Mouse (Mus musculus) layer of hippocampus, postnatal 14 days (tissue): ENCODE data around the gene Wscd1. TPM values are rescaled to one million over a fixed set of nuclear protein-coding genes. Genes with fewer than 3 reads are reported as not detected.

ENCODE experiments used
- DNase-seq, 2 experiments: peaks; one replicate each; pipeline ENCODE4 v3.0.0; 2021 to 2022; ENCODE audit warnings: low spot score in 2 of 2, mixed read lengths in 1 of 2
- total RNA-seq, 2 experiments: library from RNA; stranded (reverse); gene quantifications; 2 replicates each; pipeline ENCODE4 v1.2.3; 2021

The Wscd1 gene
- total RNA-seq, 2 experiments from 2014 or later: 101 to 107 TPM

DNA sequence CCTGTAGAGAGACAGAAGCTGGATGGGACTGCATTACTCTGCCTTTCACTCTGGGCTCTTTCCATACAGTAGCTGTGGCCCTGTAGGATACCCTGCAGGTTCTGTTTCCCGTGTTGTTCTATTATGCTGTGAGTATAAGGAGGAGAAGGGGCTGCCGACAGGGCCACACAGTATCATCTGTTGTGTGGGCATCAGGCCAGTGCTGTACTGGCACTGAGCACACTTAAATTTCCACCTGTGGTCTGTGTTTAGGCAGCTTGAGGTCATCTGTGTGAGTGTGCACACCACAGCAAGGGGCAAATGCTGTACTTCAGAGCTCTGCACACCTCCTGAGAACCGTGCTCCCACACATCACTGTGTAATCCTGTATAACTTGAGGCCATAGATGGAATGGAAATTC is 18.0 kb downstream of the Wscd1 start:
- no peak for DNase-seq

GRCm38 (mm10) chr11:71769744-71770143 is 20.0 kb downstream of the Wscd1 start:
- DNase-seq: no peak

GRCm38 (mm10) chr11:71770479-71770878 is 20.8 kb downstream of the Wscd1 start:
- DNase-seq: no peak

GRCm38 (mm10) chr11:71771074-71771473 is 21.4 kb downstream of the Wscd1 start:
- peak in 1 of 2 experiments; percentile 65 for DNase-seq

DNA sequence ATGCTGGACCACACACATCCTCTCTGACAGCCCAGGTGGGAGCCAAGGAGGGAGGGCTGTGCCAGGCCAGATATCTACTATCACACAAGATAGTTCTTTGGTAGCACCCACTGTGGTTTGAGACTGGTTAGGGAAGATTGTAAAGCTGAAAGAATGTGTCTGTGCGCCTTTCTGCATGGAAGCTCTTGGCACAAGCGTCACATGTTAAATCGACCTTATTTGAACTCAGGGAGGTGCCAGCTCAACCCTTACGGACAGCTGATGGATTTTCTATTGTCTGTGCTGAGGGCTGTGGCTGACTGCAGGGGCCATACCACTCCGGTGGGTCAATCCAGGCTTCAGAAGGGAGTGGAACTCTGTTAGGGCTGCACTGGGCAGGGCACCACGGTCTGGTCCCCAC is 22.3 kb downstream of the Wscd1 start:
- DNase-seq: no peak

DNA sequence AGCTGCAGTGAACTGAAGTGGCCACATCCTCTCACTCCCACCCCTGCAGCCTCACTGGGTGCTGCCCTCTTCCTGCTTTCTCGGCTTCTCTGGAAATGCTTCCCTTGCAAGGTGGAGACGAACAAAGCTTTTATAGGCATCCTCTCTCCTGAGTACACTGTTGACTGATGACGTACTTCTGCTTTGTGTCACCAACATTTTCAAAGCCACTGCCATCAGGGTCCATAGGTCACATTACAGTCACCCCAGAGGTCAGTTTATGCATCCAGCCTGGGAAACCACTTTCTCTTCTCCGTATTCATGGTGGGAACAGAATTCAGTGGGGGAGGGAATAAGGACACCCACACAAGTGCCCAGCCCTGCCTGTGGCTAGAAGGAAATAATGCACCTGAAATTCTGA is 23.1 kb downstream of the Wscd1 start:
- no peak for DNase-seq

GRCm38 (mm10) chr11:71773986-71774767 is 24.5 kb downstream of the Wscd1 start:
- no peak for DNase-seq

GRCm38 (mm10) chr11:71775056-71775455 is 25.3 kb downstream of the Wscd1 start:
- DNase-seq: no peak

- DNase-seq: no peak
Measured at GRCm38 (mm10) chr11:71779642-71780041, 29.9 kb downstream of the Wscd1 start.

- no peak for DNase-seq
Measured at GRCm38 (mm10) chr11:71781737-71782354, 32.1 kb downstream of the Wscd1 start.

GRCm38 (mm10) chr11:71785499-71785898 is 35.8 kb downstream of the Wscd1 start:
- no peak for DNase-seq

- no peak for DNase-seq
Measured at GRCm38 (mm10) chr11:71788209-71788608, 38.5 kb downstream of the Wscd1 start.

DNA sequence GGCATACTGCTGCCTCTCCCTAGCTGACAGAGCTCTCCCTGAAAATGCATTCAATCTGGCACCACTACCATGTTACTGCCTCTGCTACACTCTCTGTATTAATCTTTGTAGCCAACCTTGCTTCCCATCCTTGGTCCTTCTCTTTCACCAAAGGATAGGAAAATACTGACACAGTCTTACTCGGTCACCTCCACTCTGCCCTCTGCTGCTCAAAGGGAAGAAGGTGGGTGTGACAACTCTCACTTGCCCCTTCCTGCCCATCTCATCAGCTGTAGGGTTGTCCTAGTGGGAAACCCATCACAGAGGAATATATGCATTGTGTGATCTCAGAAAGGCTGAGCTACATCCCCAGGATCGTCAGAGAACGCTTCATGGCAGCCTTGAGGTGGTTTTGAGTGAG is 40.5 kb downstream of the Wscd1 start:
- no peak for DNase-seq

DNA sequence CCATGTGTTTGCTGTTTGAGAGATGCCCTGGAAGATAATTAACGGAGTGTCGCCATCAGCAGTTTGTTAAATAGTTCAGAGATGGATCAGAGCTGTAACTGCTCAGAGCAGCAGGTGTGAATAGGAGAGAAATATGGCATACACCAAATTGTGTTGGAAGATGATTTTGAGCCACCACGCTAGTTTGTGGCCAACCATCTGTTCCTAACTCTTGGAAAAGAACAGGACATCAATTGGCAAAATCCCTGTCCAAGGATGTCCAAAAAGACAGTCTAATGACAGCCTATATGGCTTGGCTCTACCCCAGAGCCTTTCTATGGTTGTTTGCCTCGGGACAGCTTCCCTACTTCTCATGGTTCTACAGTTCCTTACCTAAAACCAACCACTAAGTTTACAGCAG is 49.5 kb downstream of the Wscd1 start:
- peak in 1 of 2 experiments; percentile 54 for DNase-seq

GRCm38 (mm10) chr11:71808521-71808920 is 58.8 kb downstream of the Wscd1 start:
- no peak for DNase-seq

GRCm38 (mm10) chr11:71811828-71812227 is 62.1 kb downstream of the Wscd1 start:
- no peak for DNase-seq

DNA sequence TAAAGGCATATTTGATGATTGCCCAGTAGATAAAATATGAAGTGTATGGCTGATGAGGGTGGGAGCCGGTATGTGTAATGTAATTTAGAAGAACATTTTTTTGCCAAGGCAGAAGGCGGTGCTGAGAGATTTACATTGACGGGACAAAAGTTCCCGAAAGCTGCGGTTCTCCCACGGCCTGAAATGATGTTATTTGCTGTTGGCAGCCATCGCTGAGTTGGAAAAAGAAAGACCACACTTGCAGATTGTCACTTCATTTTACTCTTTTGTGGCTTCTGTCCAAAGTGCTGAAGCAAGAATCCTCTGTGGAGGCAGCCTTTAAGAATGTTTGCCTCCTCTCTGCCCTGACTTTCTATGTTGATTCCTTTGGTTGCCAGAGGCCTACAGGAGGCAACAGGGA is 63.2 kb downstream of the Wscd1 start:
- no peak for DNase-seq

GRCm38 (mm10) chr11:71814511-71814910 is 64.8 kb downstream of the Wscd1 start:
- no peak for DNase-seq

DNA sequence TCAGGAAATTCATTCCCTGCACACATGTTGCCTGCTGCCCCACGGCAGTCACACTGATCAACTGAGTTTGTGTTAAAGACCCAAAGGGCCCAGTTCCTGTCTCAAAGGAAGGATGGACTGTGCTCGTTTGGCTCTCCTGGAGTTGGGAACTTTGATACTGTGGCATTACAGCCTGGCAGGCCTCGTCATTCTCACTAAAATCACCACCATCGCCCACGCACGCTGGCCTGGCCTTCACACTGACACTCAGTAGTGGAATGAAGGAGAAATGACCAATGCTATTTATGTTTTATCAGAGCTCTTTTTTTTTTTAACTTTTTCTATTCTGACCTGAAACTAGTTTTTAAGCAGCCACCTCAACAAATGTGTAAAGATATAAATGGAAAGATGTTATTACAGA is 65.6 kb downstream of the Wscd1 start:
- DNase-seq: no peak

GRCm38 (mm10) chr11:71816918-71817317 is 67.2 kb downstream of the Wscd1 start:
- no peak for DNase-seq

DNA sequence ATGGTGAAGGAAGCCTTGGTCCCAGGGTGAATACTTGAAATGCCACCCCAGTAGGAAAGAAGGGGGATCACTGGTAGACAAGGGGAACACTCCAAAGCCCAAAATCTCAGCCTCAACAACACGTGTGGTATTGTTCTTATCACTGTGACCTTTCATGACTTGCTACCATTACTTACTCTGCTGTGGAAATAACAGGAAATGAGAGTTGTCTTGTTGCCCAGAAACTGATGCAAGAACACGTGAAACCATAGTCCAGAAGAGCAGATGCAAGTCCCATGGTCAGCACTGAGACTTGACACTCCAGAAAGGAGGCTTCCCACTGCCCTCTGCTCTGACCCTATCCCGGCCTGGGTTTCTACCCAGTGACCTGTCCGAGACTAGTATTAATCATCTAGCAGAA is 67.6 kb downstream of the Wscd1 start:
- DNase-seq: no peak

GRCm38 (mm10) chr11:71818111-71818510 is 68.4 kb downstream of the Wscd1 start:
- DNase-seq: no peak

- no peak for DNase-seq
Measured at GRCm38 (mm10) chr11:71819901-71820300, 70.2 kb downstream of the Wscd1 start.
